Mouse (Mus musculus): Measurements from ENCODE around the gene Gm29666. TPM values are rescaled to one million over a fixed set of nuclear protein-coding genes. Genes with fewer than 3 reads are reported as not detected.

Gm29666 gene
- 0.90 and 1.0 TPM in 2 replicates for polyA plus RNA-seq (2016; fragmentation: Nextera tagmentation; extraction: Ambion mirVana)

DNA sequence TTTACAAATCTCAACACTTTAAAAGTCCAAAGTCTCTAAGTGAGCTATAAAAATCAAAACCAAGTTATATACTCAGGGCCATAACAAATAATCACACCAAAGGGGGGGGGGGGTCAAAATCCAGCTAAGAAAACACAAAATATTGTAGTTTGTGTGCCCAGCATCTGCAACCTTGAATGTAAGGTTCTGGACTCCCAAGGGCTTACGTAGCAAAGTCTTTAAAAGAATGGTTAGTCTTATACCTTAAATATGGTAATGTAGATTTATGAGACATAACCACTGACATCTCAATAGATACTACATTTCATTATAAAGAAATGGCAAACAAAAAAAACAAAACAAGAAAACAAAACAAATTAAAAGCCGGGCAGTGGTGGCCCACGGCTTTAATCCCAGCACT is at the start of gene Gm29666:
Gene Gm29666 (minus strand): TSS at position 101 of the 400 bp plus-strand sequence.
- ATAC-seq (ENCODE audit: insufficient number of reproducible peaks, insufficient read depth, low FRiP score, low TSS enrichment, low read depth): no peak
- H3K9me3 ChIP-seq: no peaks in the 10 kb centered on the region
- WGBS: 92% methylated on average over 3 of the region's 3 CpGs
- H3K27me3 ChIP-seq: no peaks in the 10 kb centered on the region
- peaks cover 15% of the 10 kb centered on the region for H3K4me1 ChIP-seq (replicated peaks)
- no peak within 1 kb of the TSS for H3K27ac ChIP-seq
- no peaks in the 10 kb centered on the region for H3K36me3 ChIP-seq
- H3K9ac ChIP-seq (replicated peaks): no peak within 1 kb of the TSS
- H3K4me3 ChIP-seq (replicated peaks): no peak within 1 kb of the TSS
- H3K4me2 ChIP-seq: no peak within 1 kb of the TSS

DNA sequence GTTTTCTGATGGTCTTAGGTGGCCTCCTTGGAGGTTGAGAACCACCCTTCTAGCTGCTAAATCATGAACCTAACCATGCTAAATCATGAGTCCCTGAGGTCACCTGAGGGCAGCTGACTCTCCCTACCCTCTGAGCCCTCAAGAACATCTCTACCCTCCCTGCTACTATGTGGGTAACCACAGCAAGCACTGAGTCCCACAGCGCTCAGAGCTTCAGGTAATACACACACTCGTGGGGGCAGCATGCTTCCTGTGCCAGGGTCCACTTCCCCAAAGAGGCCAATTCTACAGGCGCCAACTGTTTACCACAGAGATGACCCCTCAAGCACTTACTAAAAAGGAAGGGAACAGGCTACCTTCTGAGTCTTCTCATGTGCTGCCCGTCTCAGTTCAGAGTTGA is 48.7 kb upstream of the Gm29666 start:
- H3K4me1 ChIP-seq (replicated peaks): no peaks in the 10 kb centered on the region
- H3K9ac ChIP-seq (replicated peaks): no peak overlapping the region
- H3K4me2 ChIP-seq: no peak overlapping the region
- no peaks in the 10 kb centered on the region; the same call in 1 of the 2 replicates for H3K36me3 ChIP-seq
- H3K27me3 ChIP-seq: no peaks in the 10 kb centered on the region
- H3K4me3 ChIP-seq (replicated peaks): no peak overlapping the region
- no peak for ATAC-seq (ENCODE audit: insufficient number of reproducible peaks, insufficient read depth, low FRiP score, low TSS enrichment, low read depth)
- H3K9me3 ChIP-seq: no peaks in the 10 kb centered on the region
- 87% methylated on average over 4 of the region's 4 CpGs for WGBS
- H3K27ac ChIP-seq: no peak overlapping the region

DNA sequence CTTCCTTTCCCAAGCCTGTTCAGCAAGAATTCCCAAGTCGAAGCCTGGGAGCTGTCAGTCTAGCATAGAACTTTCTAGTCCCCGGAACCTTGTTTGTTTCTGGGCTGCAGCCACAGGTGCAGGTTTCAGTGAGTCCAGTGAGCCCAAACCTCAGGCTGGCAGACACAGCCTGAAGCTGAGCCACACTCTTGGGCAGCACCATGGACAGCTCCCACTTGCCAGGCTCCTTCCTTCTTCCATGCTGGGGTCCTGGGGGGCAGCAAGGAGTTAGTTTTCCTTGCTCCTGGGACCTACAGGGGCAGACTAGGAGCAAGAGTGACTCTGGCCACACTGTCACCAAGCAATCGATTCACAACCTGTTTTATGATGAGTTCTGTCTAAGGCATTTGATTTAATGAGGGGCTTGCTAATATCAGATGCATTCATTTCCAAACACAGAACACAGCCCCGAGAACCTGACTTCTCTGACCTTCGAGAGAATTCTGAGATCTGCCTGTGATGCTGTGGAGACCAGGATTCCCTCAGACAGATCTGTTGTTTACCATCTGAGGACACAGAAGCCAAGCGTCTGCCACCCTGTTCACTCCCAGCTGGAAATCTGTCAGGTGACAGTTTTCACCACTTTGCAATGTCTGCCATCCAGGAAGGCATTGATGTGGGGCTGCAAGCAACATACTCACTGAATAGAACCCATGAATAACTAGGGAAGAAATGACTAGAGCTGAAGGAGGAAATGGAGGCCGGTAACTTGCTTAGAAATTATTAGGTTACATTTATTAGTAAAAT is 45.9 kb upstream of the Gm29666 start:
- no peak for ATAC-seq (ENCODE audit: insufficient number of reproducible peaks, insufficient read depth, low FRiP score, low TSS enrichment, low read depth)
- no peaks in the 10 kb centered on the region for H3K27me3 ChIP-seq
- no peak overlapping the region for H3K4me3 ChIP-seq (replicated peaks)
- 62% methylated on average over 7 of the region's 7 CpGs for WGBS
- H3K4me2 ChIP-seq: no peak overlapping the region
- H3K36me3 ChIP-seq: no peaks in the 10 kb centered on the region; the same call in 1 of the 2 replicates
- H3K9ac ChIP-seq (replicated peaks): no peak overlapping the region
- 0 out of 2 replicates have a peak, but pooled peaks cover 1% of the 10 kb centered on the region for H3K4me1 ChIP-seq (replicated peaks)
- no peak overlapping the region for H3K27ac ChIP-seq
- no peaks in the 10 kb centered on the region for H3K9me3 ChIP-seq

DNA sequence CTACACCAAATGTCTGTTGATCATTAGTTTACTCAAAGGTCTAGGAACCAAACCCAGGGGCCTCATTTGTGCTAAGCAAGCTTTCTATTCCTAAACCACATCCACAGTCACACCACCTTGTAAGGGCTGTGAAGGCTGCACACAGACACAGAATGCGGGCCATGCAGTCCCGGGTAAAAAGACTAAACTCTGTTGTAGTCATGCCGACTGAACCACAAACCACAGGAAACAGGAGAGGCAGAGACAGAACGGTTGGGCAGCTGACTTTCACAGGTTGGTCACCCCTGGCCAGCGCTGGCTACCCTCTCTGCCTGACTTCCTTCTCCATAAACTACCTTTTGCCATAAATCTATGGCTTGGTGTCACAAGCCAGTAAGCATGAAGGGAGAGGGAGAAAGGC is 44.9 kb upstream of the Gm29666 start:
- 0 out of 2 replicates have a peak, but pooled peaks cover 8% of the 10 kb centered on the region for H3K4me1 ChIP-seq (replicated peaks)
- 72% methylated on average over 5 of the region's 5 CpGs for WGBS
- ATAC-seq (ENCODE audit: insufficient number of reproducible peaks, insufficient read depth, low FRiP score, low TSS enrichment, low read depth): no peak
- peaks cover 6% of the 10 kb centered on the region; the same call in 1 of the 2 replicates for H3K36me3 ChIP-seq
- H3K4me2 ChIP-seq: no peak overlapping the region
- no peaks in the 10 kb centered on the region for H3K27me3 ChIP-seq
- H3K9me3 ChIP-seq: no peaks in the 10 kb centered on the region
- no peak overlapping the region for H3K4me3 ChIP-seq (replicated peaks)
- no peak overlapping the region for H3K9ac ChIP-seq (replicated peaks)
- no peak overlapping the region for H3K27ac ChIP-seq

DNA sequence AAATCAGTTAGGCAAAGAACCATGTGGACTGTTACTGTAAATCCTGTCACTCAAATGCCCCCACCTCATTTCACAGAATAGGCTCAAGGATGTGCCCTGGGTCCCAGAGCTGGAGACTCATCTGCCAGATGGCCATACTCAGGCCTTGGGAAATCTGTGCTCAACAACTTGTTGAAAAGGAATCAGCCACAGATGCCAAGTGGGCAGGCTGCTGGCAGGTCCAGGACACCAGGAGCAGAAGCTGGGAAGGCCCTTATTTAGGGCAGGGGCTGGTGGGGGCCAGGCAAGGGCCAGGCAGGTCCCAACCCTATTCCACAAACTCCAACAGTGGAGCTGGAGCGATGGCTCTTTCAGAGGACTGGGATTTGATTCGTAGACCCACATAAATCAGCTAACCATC is 42.7 kb upstream of the Gm29666 start:
- no peak overlapping the region for H3K4me3 ChIP-seq (replicated peaks)
- H3K27me3 ChIP-seq: no peaks in the 10 kb centered on the region
- peaks cover 15% of the 10 kb centered on the region; the same call in 1 of the 2 replicates for H3K36me3 ChIP-seq
- ATAC-seq (ENCODE audit: insufficient number of reproducible peaks, insufficient read depth, low FRiP score, low TSS enrichment, low read depth): no peak
- no peaks in the 10 kb centered on the region for H3K9me3 ChIP-seq
- H3K9ac ChIP-seq (replicated peaks): no peak overlapping the region
- no peak overlapping the region for H3K4me2 ChIP-seq
- no peak overlapping the region for H3K27ac ChIP-seq
- WGBS: 79% methylated on average over 2 of the region's 2 CpGs
- peaks cover 13% of the 10 kb centered on the region; the same call in 1 of the 2 replicates for H3K4me1 ChIP-seq (replicated peaks)

DNA sequence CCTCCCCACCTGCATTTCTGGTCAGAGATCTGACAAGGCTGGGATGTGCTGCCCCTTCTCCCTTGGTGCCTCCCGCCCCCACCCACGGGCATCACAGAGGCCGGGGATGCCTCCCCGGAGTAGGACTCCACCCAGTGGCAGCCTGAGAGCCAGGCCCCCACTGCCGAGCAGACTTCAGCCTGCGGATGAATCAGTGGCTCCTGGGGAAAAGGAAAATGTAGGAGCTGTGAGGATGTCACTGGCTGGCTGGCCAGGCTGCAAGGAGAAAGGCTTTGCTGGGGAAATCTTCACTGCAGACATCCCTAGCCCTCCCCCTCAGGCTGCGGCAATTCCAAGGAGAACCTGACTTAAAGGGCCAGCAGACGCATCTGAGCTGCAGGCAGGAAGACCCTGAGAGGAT is 40.9 kb upstream of the Gm29666 start:
- no peaks in the 10 kb centered on the region for H3K9me3 ChIP-seq
- 29% methylated on average over 8 of the region's 8 CpGs for whole genome bisulfite sequencing
- H3K4me1 ChIP-seq (replicated peaks): peaks cover 13% of the 10 kb centered on the region; the same call in 1 of the 2 replicates
- no peak for ATAC-seq (ENCODE audit: insufficient number of reproducible peaks, insufficient read depth, low FRiP score, low TSS enrichment, low read depth)
- no peak overlapping the region for H3K27ac ChIP-seq
- H3K9ac ChIP-seq (replicated peaks): 0 out of 2 replicates have a peak overlapping the region, but pooled peaks have one; percentile 27
- H3K27me3 ChIP-seq: no peaks in the 10 kb centered on the region
- no peak overlapping the region for H3K4me3 ChIP-seq (replicated peaks)
- no peak overlapping the region for H3K4me2 ChIP-seq
- H3K36me3 ChIP-seq: peaks cover 28% of the 10 kb centered on the region

DNA sequence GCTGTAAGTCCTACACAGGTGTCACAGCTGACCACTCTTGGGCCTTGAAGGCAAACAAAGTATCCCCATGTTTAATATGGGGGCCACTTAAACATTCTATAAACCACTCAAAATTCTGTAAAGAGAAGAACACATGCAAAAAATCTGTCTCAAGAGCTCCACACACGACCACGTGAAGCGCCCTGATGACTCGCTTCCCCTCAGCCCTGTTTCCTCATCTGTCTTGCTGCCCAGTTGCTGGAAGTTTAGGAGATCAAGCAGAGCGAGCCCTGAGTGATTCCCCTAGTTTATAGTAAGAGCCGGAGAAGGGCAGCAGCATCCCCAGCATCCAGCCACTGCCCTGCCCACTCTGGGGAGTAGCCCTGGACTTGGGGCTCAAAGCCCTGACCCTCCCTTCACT is 40.1 kb upstream of the Gm29666 start:
- WGBS: 88% methylated on average over 6 of the region's 6 CpGs
- no peak overlapping the region for H3K4me3 ChIP-seq (replicated peaks)
- ATAC-seq (ENCODE audit: insufficient number of reproducible peaks, insufficient read depth, low FRiP score, low TSS enrichment, low read depth): no peak

DNA sequence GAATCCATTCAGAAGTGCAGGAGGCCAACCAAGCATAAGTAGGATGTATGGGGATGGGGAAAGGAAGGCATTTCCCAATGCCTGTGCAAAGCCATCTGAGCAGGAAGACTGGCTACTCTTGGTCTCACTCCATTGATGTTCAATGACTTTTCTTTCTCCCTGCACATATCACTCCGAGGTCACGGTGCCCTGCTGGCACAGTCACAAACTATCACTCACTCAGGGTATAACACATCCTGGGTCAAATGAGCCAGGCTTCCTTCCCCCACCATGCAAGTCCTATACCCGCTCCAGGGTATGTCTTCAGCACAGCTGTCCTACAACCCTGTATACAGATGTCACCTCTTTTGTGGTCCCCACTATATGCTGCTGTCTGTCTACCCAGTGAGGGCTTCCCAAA is 38.5 kb upstream of the Gm29666 start:
- Histone ChIP-seq H3K36me3 (peaks cover 50% of the 10 kb centered on the region), H3K4me2 (no peak overlapping the region), H3K9ac (replicated peaks) (no peak overlapping the region), H3K27ac (no peak overlapping the region), H3K27me3 (no peaks in the 10 kb centered on the region), H3K9me3 (no peaks in the 10 kb centered on the region), H3K4me1 (replicated peaks) (peaks cover 13% of the 10 kb centered on the region; the same call in 1 of the 2 replicates), H3K4me3 (replicated peaks) (no peak overlapping the region)
- ATAC-seq (ENCODE audit: insufficient number of reproducible peaks, insufficient read depth, low FRiP score, low TSS enrichment, low read depth): no peak
- WGBS: 93% methylated on average over 3 of the region's 3 CpGs

More for the DNA sequence above, 40.1 kb upstream of the Gm29666 start:
- Histone ChIP-seq H3K27me3 (no peaks in the 10 kb centered on the region), H3K27ac (no peak overlapping the region), H3K9ac (replicated peaks) (no peak overlapping the region), H3K4me1 (replicated peaks) (peaks cover 13% of the 10 kb centered on the region; the same call in 1 of the 2 replicates), H3K36me3 (peaks cover 36% of the 10 kb centered on the region), H3K9me3 (no peaks in the 10 kb centered on the region), H3K4me2 (no peak overlapping the region)

DNA sequence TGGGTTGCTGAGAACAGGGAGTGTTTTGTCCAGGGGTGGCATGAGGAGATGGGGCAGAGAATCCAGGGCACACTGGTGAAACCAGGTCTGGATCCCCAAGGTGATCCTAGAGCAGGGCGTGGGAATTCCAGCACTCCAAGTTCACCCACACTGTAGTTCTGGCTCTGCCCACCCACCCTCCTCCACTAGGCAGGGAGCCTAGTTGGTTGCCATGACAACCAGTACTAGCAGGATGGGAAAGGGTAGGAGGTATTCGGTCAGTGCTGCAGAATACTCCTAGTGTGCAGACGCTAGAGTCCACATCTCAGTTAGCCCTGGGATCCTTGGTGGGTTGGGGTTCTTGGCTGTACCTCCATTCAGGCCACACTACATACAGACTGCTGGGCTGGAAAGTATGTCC is 38.0 kb upstream of the Gm29666 start:
- no peak for ATAC-seq (ENCODE audit: insufficient number of reproducible peaks, insufficient read depth, low FRiP score, low TSS enrichment, low read depth)
- peaks cover 55% of the 10 kb centered on the region for H3K36me3 ChIP-seq
- no peak overlapping the region for H3K4me2 ChIP-seq
- H3K27ac ChIP-seq: no peak overlapping the region
- no peak overlapping the region for H3K9ac ChIP-seq (replicated peaks)
- H3K4me3 ChIP-seq (replicated peaks): no peak overlapping the region
- WGBS: 41% methylated on average over 3 of the region's 3 CpGs
- peaks cover 13% of the 10 kb centered on the region; the same call in 1 of the 2 replicates for H3K4me1 ChIP-seq (replicated peaks)
- no peaks in the 10 kb centered on the region for H3K27me3 ChIP-seq
- H3K9me3 ChIP-seq: no peaks in the 10 kb centered on the region

DNA sequence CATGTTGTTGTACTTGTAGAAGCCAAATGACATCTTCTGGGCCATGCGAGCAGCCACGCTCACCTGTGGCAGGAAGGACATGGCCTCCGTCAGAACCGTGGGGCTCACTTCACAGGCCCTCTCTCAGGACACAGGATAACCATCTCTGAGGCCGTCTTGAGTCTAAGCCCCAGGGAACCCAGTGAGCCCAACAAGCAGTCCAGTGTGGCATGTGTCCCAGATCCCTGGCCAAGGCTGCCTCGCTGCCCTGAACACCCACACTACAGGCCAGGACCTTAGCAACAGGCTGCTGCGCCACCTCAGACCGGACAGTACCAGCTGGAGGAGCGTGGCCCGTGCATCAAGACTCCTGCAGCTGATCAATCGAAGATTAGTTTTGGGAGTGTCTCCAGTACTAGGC is 33.4 kb upstream of the Gm29666 start:
- H3K27ac ChIP-seq: no peak overlapping the region
- H3K9ac ChIP-seq (replicated peaks): no peak overlapping the region
- ATAC-seq (ENCODE audit: insufficient number of reproducible peaks, insufficient read depth, low FRiP score, low TSS enrichment, low read depth): no peak
- no peak overlapping the region for H3K4me2 ChIP-seq
- 93% methylated on average over 11 of the region's 11 CpGs for WGBS
- no peaks in the 10 kb centered on the region for H3K9me3 ChIP-seq
- H3K36me3 ChIP-seq: peaks cover 94% of the 10 kb centered on the region
- no peak overlapping the region for H3K4me3 ChIP-seq (replicated peaks)
- H3K27me3 ChIP-seq: no peaks in the 10 kb centered on the region
- H3K4me1 ChIP-seq (replicated peaks): peaks cover 5% of the 10 kb centered on the region; the same call in 1 of the 2 replicates

DNA sequence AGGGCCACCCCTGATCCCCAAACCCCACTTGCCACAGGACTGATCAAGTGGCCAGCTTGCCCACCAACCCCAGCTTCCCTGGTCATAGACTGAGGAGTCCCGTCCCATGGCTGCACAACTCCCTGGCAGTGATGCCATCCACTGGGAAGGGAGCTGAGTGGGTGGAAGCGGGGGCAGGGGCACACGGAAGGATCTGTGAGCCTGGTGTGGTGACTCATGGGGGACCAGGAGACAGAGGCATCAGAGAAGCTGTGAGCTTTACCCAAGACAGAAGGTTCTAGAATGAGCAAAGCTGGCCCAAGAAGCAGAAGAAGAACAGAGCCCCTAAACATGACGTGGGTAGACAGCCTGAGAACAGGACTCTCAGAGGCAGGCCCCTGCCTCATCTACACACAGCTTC is 30.2 kb upstream of the Gm29666 start:
- no peak overlapping the region for H3K9ac ChIP-seq (replicated peaks)
- H3K9me3 ChIP-seq: no peaks in the 10 kb centered on the region
- no peak overlapping the region for H3K4me3 ChIP-seq (replicated peaks)
- H3K4me2 ChIP-seq: no peak overlapping the region
- ATAC-seq (ENCODE audit: insufficient number of reproducible peaks, insufficient read depth, low FRiP score, low TSS enrichment, low read depth): no peak
- 81% methylated on average over 4 of the region's 4 CpGs for WGBS
- H3K36me3 ChIP-seq: peaks cover 73% of the 10 kb centered on the region
- H3K4me1 ChIP-seq (replicated peaks): no peaks in the 10 kb centered on the region
- no peak overlapping the region for H3K27ac ChIP-seq
- no peaks in the 10 kb centered on the region for H3K27me3 ChIP-seq
